Mouse (Mus musculus) limb, embryonic 14.5 days (tissue): Measurements from ENCODE around the gene Olfr1192-ps1. TPM values are rescaled to one million over a fixed set of nuclear protein-coding genes. Genes with fewer than 3 reads are reported as not detected.
"Not testable (repeated sequence)": the region's sequence is repeated elsewhere in the genome, so short reads cannot be mapped to it uniquely, and the experiment has no call there.

Source experiments
- ATAC-seq: fragments of 200-750 bp; cut with Nextera tagmentation; 2 replicates; pipeline ENCODE4 v1.8.0; 2017; ENCODE audit warnings: low read depth, moderate number of reproducible peaks, moderate TSS enrichment; ENCODE audit not compliant: low FRiP score
- DNase-seq: peaks from one replicate; pipeline ENCODE4 v3.0.0-alpha.2; 2015; ENCODE audit warnings: low spot score
- H3K27ac ChIP-seq: fragments of 300-500 bp; sonication (generic); replicated peaks from 2 replicates; pipeline ENCODE4 v1.5.1; 2014; ENCODE audit warnings: low read depth, mild to moderate bottlenecking, low read length, moderate library complexity, mixed read lengths
- H3K27me3 ChIP-seq: fragments of 300-500 bp; sonication (generic); 2 replicates; pipeline ENCODE4 v1.6.1; 2014; ENCODE audit warnings: low read length, mixed read lengths; ENCODE audit not compliant: control insufficient read depth, insufficient read depth
- H3K36me3 ChIP-seq: fragments of 300-500 bp; sonication (generic); 2 replicates; pipeline ENCODE4 v1.6.1; 2014; ENCODE audit warnings: mild to moderate bottlenecking, low read length, moderate library complexity, mixed read lengths; ENCODE audit not compliant: control insufficient read depth, insufficient read depth
- H3K4me1 ChIP-seq: fragments of 300-500 bp; sonication (generic); 2 replicates; pipeline ENCODE4 v1.6.1; 2014; ENCODE audit warnings: antibody characterized with exemption, low read length, mixed read lengths; ENCODE audit not compliant: control insufficient read depth, insufficient read depth
- H3K4me2 ChIP-seq: fragments of 300-500 bp; sonication (generic); replicated peaks from 2 replicates; pipeline ENCODE4 v1.6.1; 2014; ENCODE audit warnings: low read depth, mild to moderate bottlenecking, low read length, moderate library complexity; ENCODE audit not compliant: severe bottlenecking
- H3K4me3 ChIP-seq: fragments of 300-500 bp; sonication (generic); replicated peaks from 2 replicates; pipeline ENCODE4 v1.5.1; 2014; ENCODE audit warnings: low read length
- H3K9ac ChIP-seq: fragments of 300-500 bp; sonication (generic); 2 replicates; pipeline ENCODE4 v1.6.1; 2014; ENCODE audit warnings: mild to moderate bottlenecking, low read depth, low read length, moderate library complexity; ENCODE audit not compliant: severe bottlenecking
- H3K9me3 ChIP-seq: fragments of 300-500 bp; sonication (generic); 2 replicates; pipeline ENCODE4 v1.6.1; 2016; ENCODE audit warnings: low read length; ENCODE audit not compliant: control insufficient read depth
- POLR2A ChIP-seq: fragments of 200-500 bp; IDR thresholded peaks from 2 replicates; pipeline ENCODE4 v1.8.0; 2012; ENCODE audit warnings: inconsistent platforms, mild to moderate bottlenecking, moderate library complexity, borderline replicate concordance; ENCODE audit not compliant: insufficient read depth, insufficient read length; ENCODE audit errors: extremely low read depth
- WGBS: fragments of 180-500 bp; shearing (Covaris S2); extraction: QIAGEN DNeasy Blood & Tissue Kit; methylation state at CpG from one replicate; pipeline ENCODE4 v1.1.7; 2014; 5-methylcytosine and 5-hydroxymethylcytosine counted together
- polyA plus RNA-seq, 2 experiments: library from polyadenylated mRNA; depleted of rRNA in 1 of 2; stranded (reverse) in 1 of 2; unstranded in 1 of 2; fragments of >200 nt; fragmentation: Nextera tagmentation in 1 of 2; extraction: Ambion mirVana in 1 of 2; gene quantifications; 2 replicates each; pipeline versions ENCODE4 v1.2.1 to v1.2.3; 2012 to 2014

Olfr1192-ps1 gene
- polyA plus RNA-seq (2012; rRNA removed) = not detected in 2 replicates
- polyA plus RNA-seq (2014; fragmentation: Nextera tagmentation; extraction: Ambion mirVana) = not detected in 2 replicates

DNA sequence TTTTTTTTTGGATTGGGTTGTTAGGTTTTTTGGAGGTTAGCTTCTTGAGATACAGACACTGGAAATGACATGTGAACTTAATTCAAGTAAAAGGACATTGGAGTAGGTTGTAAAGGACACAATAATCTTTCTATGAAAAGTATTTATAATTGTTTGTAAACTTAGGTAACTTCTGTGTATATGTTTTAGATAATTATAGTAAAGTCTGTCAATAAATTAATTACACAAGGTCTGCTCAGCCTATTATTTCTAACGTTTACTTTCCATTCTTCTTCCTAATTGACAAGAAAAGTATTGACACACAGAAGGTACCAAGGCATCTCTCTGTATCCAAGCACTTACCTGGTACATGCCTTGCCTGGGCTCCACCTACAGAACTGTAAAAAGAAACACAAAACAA, at the start of gene Olfr1192-ps1:
Gene Olfr1192-ps1, plus strand, starts transcription at position 301 of the 400 bp plus-strand sequence.
- H3K4me1 ChIP-seq = no peaks in the 10 kb centered on the region
- no peak for TF ChIP-seq POLR2A
- no peak within 1 kb of the TSS for H3K4me3 ChIP-seq
- H3K9me3 ChIP-seq = no peaks in the 10 kb centered on the region
- H3K27me3 ChIP-seq = no peaks in the 10 kb centered on the region
- no peak within 1 kb of the TSS for H3K4me2 ChIP-seq
- no peak within 1 kb of the TSS for H3K27ac ChIP-seq
- ATAC-seq (no peak), DNase-seq (no peak)
- no peak within 1 kb of the TSS for H3K9ac ChIP-seq
- WGBS = 37% methylated on average over 1 of the region's 1 CpGs
- H3K36me3 ChIP-seq = no peaks in the 10 kb centered on the region

DNA sequence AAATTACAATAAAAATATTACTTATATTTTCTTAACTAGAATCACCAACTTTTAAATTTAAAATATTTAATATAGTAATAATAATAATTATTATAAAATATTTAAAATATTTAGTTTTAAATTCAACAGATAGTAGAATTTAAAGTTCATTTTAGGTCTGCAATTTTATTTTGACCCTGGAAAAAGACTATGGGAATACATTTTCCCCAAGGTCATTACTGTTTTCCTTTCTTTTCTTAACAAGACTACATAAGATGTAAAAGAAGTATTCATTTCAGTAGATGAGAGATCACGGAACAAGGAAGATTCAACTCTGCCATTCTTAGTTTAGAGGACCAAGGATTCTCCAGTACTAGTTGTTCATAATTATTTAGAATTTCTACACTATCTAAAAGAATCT, 8.1 kb upstream of the Olfr1192-ps1 start, which contains the start of gene Olfr1191-ps1:
Gene Olfr1191-ps1, plus strand, starts transcription at position 301 of the 400 bp plus-strand sequence.
- not testable (repeated sequence) for H3K9me3 ChIP-seq, H3K27me3 ChIP-seq, ATAC-seq, H3K9ac ChIP-seq, DNase-seq, H3K4me1 ChIP-seq, H3K4me3 ChIP-seq, H3K4me2 ChIP-seq, H3K27ac ChIP-seq, H3K36me3 ChIP-seq
- WGBS = 82% methylated on average over 1 of the region's 1 CpGs

- not testable (repeated sequence) for H3K9me3 ChIP-seq, H3K4me1 ChIP-seq, H3K9ac ChIP-seq, H3K36me3 ChIP-seq, ATAC-seq, H3K27ac ChIP-seq, H3K27me3 ChIP-seq, H3K4me3 ChIP-seq, H3K4me2 ChIP-seq, DNase-seq
Observed at GRCm38 (mm10) chr2:88675328-88675727, 27.0 kb downstream of the Olfr1192-ps1 start, which contains the start of gene Olfr1193. Olfr1193 (plus strand) TSS chr2:88675628.

GRCm38 (mm10) chr2:88689087-88689486, 40.8 kb downstream of the Olfr1192-ps1 start, which contains the start of gene Olfr1195:
Olfr1195 (minus strand) TSS chr2:88689187.
- Histone ChIP-seq H3K4me2 (no peak within 1 kb of the TSS), H3K27me3 (no peaks in the 10 kb centered on the region), H3K27ac (no peak within 1 kb of the TSS), H3K36me3 (no peaks in the 10 kb centered on the region), H3K4me1 (no peaks in the 10 kb centered on the region), H3K9ac (no peak within 1 kb of the TSS), H3K9me3 (no peaks in the 10 kb centered on the region), H3K4me3 (no peak within 1 kb of the TSS)
- ATAC-seq (no peak), DNase-seq (no peak)
- no peak for TF ChIP-seq POLR2A

DNA sequence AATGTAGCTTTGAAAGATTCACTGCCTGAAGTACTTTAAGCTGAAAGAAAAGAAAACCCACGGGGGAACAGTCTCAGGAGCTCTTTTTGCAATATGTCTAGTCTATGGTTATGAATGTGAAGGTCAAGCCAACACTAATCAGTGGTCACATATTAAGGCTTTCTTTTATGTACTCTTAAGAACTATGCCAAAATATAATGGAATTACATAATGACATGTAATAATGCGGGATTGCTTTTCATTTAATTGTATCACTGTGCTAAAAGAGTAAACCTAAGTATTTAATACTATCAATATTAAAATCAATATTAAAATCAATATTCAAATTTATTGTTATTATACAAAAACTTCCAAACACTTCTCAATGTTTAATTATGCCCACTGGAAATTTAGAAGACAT, 56.2 kb downstream of the Olfr1192-ps1 start, which contains the start of gene Olfr1196:
Gene Olfr1196, minus strand, starts transcription at position 101 of the 400 bp plus-strand sequence.
- DNase-seq (no peak), ATAC-seq (no peak)
- H3K9ac ChIP-seq = no peak within 1 kb of the TSS
- H3K4me2 ChIP-seq = no peak within 1 kb of the TSS
- H3K4me3 ChIP-seq = no peak within 1 kb of the TSS
- H3K36me3 ChIP-seq = no peaks in the 10 kb centered on the region
- H3K9me3 ChIP-seq = no peaks in the 10 kb centered on the region
- H3K27me3 ChIP-seq = no peaks in the 10 kb centered on the region
- H3K4me1 ChIP-seq = no peaks in the 10 kb centered on the region
- H3K27ac ChIP-seq = no peak within 1 kb of the TSS
- TF ChIP-seq POLR2A = no peak
- WGBS = 82% methylated on average over 2 of the region's 2 CpGs

Other genes with a start within 250 kb of the Olfr1192-ps1 start
- gene Olfr1179, start 242.1 kb upstream of the Olfr1192-ps1 start, polyA plus RNA-seq (2012; rRNA removed) = not detected in 2 replicates
- not detected in 2 replicates for gene Olfr1179, start 242.1 kb upstream of the Olfr1192-ps1 start, polyA plus RNA-seq (2014; fragmentation: Nextera tagmentation; extraction: Ambion mirVana)
- not detected in 2 replicates for gene Olfr1180, start 229.4 kb upstream of the Olfr1192-ps1 start, polyA plus RNA-seq (2012; rRNA removed)
- not detected in 2 replicates for gene Olfr1180, start 229.4 kb upstream of the Olfr1192-ps1 start, polyA plus RNA-seq (2014; fragmentation: Nextera tagmentation; extraction: Ambion mirVana)
- not detected in 2 replicates for gene Olfr1181, start 222.3 kb upstream of the Olfr1192-ps1 start, polyA plus RNA-seq (2012; rRNA removed)
- not detected in 2 replicates for gene Olfr1181, start 222.3 kb upstream of the Olfr1192-ps1 start, polyA plus RNA-seq (2014; fragmentation: Nextera tagmentation; extraction: Ambion mirVana)
- not detected in 2 replicates for gene Gm13757, start 199.4 kb upstream of the Olfr1192-ps1 start, polyA plus RNA-seq (2012; rRNA removed)
- gene Gm13757, start 199.4 kb upstream of the Olfr1192-ps1 start, polyA plus RNA-seq (2014; fragmentation: Nextera tagmentation; extraction: Ambion mirVana) = not detected in 2 replicates
- not detected in 2 replicates for gene Olfr1183, start 193.6 kb upstream of the Olfr1192-ps1 start, polyA plus RNA-seq (2012; rRNA removed)
- gene Olfr1183, start 193.6 kb upstream of the Olfr1192-ps1 start, polyA plus RNA-seq (2014; fragmentation: Nextera tagmentation; extraction: Ambion mirVana) = not detected in 2 replicates
- gene Olfr1184, start 164.9 kb upstream of the Olfr1192-ps1 start, polyA plus RNA-seq (2012; rRNA removed) = not detected in 2 replicates
- gene Olfr1184, start 164.9 kb upstream of the Olfr1192-ps1 start, polyA plus RNA-seq (2014; fragmentation: Nextera tagmentation; extraction: Ambion mirVana) = not detected in 2 replicates
- gene Olfr1185-ps1, start 155.2 kb upstream of the Olfr1192-ps1 start, polyA plus RNA-seq (2012; rRNA removed) = not detected in 2 replicates
- not detected in 2 replicates for gene Olfr1185-ps1, start 155.2 kb upstream of the Olfr1192-ps1 start, polyA plus RNA-seq (2014; fragmentation: Nextera tagmentation; extraction: Ambion mirVana)
- gene Olfr1186, start 130.0 kb upstream of the Olfr1192-ps1 start, polyA plus RNA-seq (2012; rRNA removed) = not detected in 2 replicates
- not detected in 2 replicates for gene Olfr1186, start 130.0 kb upstream of the Olfr1192-ps1 start, polyA plus RNA-seq (2014; fragmentation: Nextera tagmentation; extraction: Ambion mirVana)
- not detected in 2 replicates for gene Olfr1188, start 91.6 kb upstream of the Olfr1192-ps1 start, polyA plus RNA-seq (2012; rRNA removed)
- gene Olfr1188, start 91.6 kb upstream of the Olfr1192-ps1 start, polyA plus RNA-seq (2014; fragmentation: Nextera tagmentation; extraction: Ambion mirVana) = not detected in 2 replicates
- gene Olfr1189, start 62.1 kb upstream of the Olfr1192-ps1 start, polyA plus RNA-seq (2012; rRNA removed) = not detected in 2 replicates
- gene Olfr1189, start 62.1 kb upstream of the Olfr1192-ps1 start, polyA plus RNA-seq (2014; fragmentation: Nextera tagmentation; extraction: Ambion mirVana) = not detected in 2 replicates
- gene Olfr1191-ps1, start 8.0 kb upstream of the Olfr1192-ps1 start, polyA plus RNA-seq (2012; rRNA removed) = not detected in 2 replicates
- gene Olfr1191-ps1, start 8.0 kb upstream of the Olfr1192-ps1 start, polyA plus RNA-seq (2014; fragmentation: Nextera tagmentation; extraction: Ambion mirVana) = not detected in 2 replicates
- not detected in 2 replicates for gene Olfr1193, start 27.1 kb downstream of the Olfr1192-ps1 start, polyA plus RNA-seq (2012; rRNA removed)
- not detected in 2 replicates for gene Olfr1193, start 27.1 kb downstream of the Olfr1192-ps1 start, polyA plus RNA-seq (2014; fragmentation: Nextera tagmentation; extraction: Ambion mirVana)
- gene Olfr1195, start 40.7 kb downstream of the Olfr1192-ps1 start, polyA plus RNA-seq (2012; rRNA removed) = not detected in 2 replicates
- gene Olfr1195, start 40.7 kb downstream of the Olfr1192-ps1 start, polyA plus RNA-seq (2014; fragmentation: Nextera tagmentation; extraction: Ambion mirVana) = not detected in 2 replicates
- gene Olfr1196, start 56.1 kb downstream of the Olfr1192-ps1 start, polyA plus RNA-seq (2012; rRNA removed) = not detected in 2 replicates
- gene Olfr1196, start 56.1 kb downstream of the Olfr1192-ps1 start, polyA plus RNA-seq (2014; fragmentation: Nextera tagmentation; extraction: Ambion mirVana) = not detected in 2 replicates
- gene Olfr1197, start 83.9 kb downstream of the Olfr1192-ps1 start, polyA plus RNA-seq (2012; rRNA removed) = not detected in 2 replicates
- gene Olfr1197, start 83.9 kb downstream of the Olfr1192-ps1 start, polyA plus RNA-seq (2014; fragmentation: Nextera tagmentation; extraction: Ambion mirVana) = not detected in 2 replicates
- gene Olfr1198, start 102.9 kb downstream of the Olfr1192-ps1 start, polyA plus RNA-seq (2012; rRNA removed) = not detected in 2 replicates
- gene Olfr1198, start 102.9 kb downstream of the Olfr1192-ps1 start, polyA plus RNA-seq (2014; fragmentation: Nextera tagmentation; extraction: Ambion mirVana) = not detected in 2 replicates
- not detected in 2 replicates for gene Olfr1199, start 112.0 kb downstream of the Olfr1192-ps1 start, polyA plus RNA-seq (2012; rRNA removed)
- not detected in 2 replicates for gene Olfr1199, start 112.0 kb downstream of the Olfr1192-ps1 start, polyA plus RNA-seq (2014; fragmentation: Nextera tagmentation; extraction: Ambion mirVana)
- not detected in 2 replicates for gene Olfr1200, start 122.0 kb downstream of the Olfr1192-ps1 start, polyA plus RNA-seq (2012; rRNA removed)
- not detected in 2 replicates for gene Olfr1200, start 122.0 kb downstream of the Olfr1192-ps1 start, polyA plus RNA-seq (2014; fragmentation: Nextera tagmentation; extraction: Ambion mirVana)
- gene Olfr1201, start 144.5 kb downstream of the Olfr1192-ps1 start, polyA plus RNA-seq (2012; rRNA removed) = not detected in 2 replicates
- not detected in 2 replicates for gene Olfr1201, start 144.5 kb downstream of the Olfr1192-ps1 start, polyA plus RNA-seq (2014; fragmentation: Nextera tagmentation; extraction: Ambion mirVana)
- not detected in 2 replicates for gene Olfr1202, start 166.0 kb downstream of the Olfr1192-ps1 start, polyA plus RNA-seq (2012; rRNA removed)
- gene Olfr1202, start 166.0 kb downstream of the Olfr1192-ps1 start, polyA plus RNA-seq (2014; fragmentation: Nextera tagmentation; extraction: Ambion mirVana) = not detected in 2 replicates
- not detected in 2 replicates for gene Olfr1205, start 181.2 kb downstream of the Olfr1192-ps1 start, polyA plus RNA-seq (2012; rRNA removed)
- not detected in 2 replicates for gene Olfr1205, start 181.2 kb downstream of the Olfr1192-ps1 start, polyA plus RNA-seq (2014; fragmentation: Nextera tagmentation; extraction: Ambion mirVana)
- not detected in 2 replicates for gene Olfr1204, start 200.8 kb downstream of the Olfr1192-ps1 start, polyA plus RNA-seq (2012; rRNA removed)
- not detected in 2 replicates for gene Olfr1204, start 200.8 kb downstream of the Olfr1192-ps1 start, polyA plus RNA-seq (2014; fragmentation: Nextera tagmentation; extraction: Ambion mirVana)
- gene Olfr1206, start 214.7 kb downstream of the Olfr1192-ps1 start, polyA plus RNA-seq (2012; rRNA removed) = not detected in 2 replicates
- gene Olfr1206, start 214.7 kb downstream of the Olfr1192-ps1 start, polyA plus RNA-seq (2014; fragmentation: Nextera tagmentation; extraction: Ambion mirVana) = not detected in 2 replicates